Mouse (Mus musculus) embryo, embryonic 11.5 days (tissue): ENCODE results near the gene Evl.
"Not testable (repeated sequence)": the region's sequence is repeated elsewhere in the genome, so short reads cannot be mapped to it uniquely, and the experiment has no call there.

Source experiments
- DNase-seq: peaks from one replicate; pipeline ENCODE4 v3.0.0-alpha.2; 2012; ENCODE audit warnings: low read depth, low spot score

Evl gene

DNA sequence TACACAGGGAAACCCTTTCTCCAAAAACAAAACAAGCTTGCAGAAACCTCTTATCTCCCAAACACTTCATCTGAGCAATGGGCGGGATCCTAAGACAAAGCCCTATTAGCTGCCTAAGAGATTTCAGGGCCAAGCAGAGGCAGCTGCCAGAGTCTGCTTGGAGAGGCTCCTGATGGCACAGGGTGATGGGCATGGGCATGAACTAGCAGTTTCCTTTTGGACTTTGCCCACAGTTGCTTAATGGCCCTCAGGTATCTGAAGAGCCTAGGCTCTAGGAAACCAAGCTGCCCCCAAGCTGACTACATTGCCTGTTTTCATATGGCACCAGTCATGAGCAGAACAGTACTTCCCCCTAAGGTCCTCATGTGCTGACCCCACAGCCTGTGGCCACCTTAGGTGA, 139.7 kb downstream of the Evl start:
- DNase-seq = no peak

DNA sequence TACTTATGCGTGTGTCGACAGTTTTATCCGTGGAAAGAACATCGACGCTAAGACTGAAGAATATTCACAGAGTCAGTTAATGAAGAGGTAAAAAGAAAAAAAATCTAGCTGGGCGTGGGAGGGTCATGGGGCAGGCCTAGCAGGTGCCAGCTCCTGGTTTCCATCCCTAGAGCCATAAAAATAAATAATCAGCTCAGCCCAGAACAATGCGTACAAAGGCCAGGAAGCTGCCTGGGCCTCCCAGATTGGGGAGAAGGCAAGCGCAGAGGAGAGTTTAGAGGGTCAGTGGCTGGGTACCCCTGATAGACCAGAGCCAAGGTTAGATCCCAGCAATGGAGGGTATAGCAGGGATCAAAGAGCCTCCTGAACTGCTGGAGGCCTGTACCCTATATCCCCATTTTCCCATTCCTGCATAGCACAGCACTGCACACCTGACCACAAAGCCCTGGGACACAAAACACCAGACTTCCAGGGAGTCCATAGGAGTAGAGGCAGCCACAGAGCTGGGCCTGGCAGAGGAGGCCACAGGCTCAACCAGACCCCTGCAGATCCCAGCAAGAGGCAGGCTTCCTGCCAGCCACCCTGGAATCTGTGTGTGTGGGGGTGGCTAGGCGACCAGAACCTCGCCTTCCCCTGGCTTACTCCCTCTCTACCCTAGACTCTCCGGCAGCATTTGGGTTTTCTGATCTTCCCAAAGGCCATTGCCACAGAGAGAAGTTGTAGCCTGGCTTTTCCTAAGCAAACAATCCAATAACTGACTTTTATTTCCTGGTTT, 144.4 kb downstream of the Evl start:
- DNase-seq = no peak

DNA sequence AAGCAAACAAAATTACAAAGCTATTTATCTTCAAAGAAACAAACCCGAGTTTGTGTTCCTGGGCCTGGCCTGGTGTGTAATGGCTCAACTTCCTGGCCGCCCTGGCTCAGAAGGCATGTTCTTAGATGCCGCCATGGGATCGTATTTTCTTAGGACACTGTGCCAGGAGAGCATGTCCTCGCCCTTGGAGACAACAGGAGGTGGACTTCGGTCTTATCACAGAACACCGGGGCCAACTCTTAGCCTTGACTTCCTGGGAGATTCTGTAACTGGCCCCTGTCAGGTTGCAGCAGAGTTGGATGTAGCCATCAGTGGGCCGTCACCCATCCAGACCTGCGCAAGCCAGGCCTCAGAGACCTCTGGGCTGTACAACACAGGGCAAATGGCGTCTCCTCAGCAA, 145.1 kb downstream of the Evl start:
- no peak for DNase-seq

DNA sequence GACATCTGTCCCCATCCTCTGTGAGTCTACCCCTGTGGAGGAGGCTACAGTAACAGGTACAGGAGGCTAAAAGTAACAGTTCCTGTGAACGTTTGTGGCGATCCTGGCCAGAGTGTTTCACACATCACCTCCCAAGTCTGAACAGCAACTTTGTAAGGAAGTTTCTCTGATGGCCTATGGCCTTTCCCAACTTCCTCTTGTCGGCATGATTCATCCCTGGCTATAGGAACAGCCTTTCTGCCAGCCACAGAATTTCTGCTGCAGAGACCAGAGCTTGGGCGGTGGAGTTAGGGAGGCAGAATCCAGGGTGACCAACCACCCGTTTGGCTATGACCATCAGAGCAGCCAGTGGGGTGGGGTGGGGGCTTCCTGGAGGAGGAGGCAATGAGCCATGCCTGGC, 145.5 kb downstream of the Evl start:
- DNase-seq = no peak

DNA sequence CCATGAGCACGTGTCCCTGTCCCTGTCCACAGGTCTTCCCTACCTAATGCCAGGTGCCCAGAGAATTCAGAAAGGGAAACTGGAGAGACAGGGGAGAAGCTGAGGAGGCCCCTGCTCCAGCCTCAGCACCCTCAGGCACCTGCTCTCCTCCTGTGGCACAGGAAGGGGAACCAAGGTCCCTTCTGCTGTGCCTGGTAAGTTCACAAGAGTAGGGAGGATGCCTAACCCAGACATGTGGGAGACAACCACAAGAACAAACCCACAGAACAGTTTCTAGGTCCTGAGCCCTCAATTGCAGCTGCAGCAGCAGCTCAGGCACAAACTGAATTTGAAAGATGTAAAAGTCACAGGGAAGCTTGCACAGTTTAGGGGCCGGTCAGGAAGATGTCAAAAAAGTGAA, 146.7 kb downstream of the Evl start:
- DNase-seq = no peak

DNA sequence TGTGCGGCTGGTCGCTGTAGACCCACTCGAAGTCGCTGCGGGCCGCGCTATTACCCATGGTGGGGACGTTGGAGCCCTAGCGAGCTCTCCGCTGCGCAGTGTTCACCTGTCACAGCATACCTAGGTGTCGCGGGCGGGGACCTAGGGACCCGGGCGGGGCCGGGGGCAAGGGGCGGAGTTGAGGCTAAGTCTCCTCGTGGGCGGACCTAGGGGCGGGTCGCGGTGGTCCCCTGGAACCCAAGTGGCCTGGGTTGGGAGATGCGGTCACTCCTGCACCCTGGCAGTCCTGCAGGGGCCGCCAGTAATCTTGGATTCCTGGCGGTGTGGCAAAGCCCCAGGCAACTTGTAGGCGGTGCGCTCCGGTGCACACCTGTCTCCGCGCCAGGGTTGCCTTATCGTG, 147.7 kb downstream of the Evl start, which contains the start of gene Degs2:
Gene Degs2 (minus strand): TSS at position 131 of the 400 bp plus-strand sequence.
- no peak for DNase-seq

DNA sequence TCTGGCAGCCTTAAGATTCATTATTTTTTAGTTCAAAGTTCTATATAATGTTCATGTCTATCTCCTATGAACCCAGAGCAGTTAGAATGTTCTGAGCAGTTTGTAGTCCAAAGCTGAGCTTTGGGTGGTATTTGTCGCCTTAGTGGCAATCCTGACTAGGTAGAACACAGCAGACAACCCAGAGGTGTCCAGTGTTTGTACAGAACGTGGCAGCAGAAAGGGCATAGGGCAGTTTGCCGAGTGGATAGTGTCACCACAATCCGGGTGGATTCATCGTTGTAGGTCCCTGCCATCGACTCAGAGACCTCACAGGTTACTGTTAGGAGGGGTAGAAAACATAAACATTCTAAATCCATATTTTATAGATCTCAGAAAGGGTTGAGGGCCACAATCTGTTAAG, 151.0 kb downstream of the Evl start:
- no peak for DNase-seq

DNA sequence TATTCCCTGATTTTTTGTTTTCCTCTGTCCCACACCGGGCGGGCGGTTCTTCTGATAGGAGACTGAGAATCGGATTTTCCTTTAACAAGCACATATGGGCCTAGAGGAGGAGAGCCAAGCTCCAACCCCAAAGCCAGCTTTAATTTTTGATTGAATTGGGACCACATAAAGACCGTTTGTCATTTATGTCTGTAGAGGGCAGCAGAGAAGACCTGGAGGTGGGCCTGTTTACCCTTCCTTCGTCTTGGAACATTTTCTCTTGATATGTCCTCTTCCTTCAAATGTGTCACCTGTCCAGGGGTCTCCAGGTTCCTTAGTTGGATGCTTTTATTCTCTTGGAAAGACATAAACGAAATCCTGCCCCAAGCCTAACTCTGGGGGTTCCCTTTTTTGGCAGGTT, 151.6 kb downstream of the Evl start:
- DNase-seq = no peak

DNA sequence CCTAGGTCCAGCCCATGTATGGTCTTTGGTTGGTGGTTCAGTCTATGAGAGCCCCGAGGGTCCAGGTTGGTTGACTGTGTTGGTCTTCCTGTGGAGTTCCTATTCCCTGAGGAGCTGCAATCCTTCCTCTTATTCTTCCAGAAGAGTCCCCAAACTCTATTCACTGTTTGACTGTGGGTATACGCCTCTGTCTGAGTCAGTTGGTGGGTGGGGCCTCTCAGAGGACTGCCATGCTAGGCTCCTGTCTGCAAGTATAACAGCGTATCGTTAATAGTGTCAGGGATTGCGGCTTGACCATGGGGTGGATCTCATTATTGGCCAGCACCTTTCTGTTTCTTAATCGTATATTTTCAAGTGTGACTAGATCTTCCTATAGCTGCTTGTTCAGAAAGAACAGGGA, 154.9 kb downstream of the Evl start:
- DNase-seq = no peak

DNA sequence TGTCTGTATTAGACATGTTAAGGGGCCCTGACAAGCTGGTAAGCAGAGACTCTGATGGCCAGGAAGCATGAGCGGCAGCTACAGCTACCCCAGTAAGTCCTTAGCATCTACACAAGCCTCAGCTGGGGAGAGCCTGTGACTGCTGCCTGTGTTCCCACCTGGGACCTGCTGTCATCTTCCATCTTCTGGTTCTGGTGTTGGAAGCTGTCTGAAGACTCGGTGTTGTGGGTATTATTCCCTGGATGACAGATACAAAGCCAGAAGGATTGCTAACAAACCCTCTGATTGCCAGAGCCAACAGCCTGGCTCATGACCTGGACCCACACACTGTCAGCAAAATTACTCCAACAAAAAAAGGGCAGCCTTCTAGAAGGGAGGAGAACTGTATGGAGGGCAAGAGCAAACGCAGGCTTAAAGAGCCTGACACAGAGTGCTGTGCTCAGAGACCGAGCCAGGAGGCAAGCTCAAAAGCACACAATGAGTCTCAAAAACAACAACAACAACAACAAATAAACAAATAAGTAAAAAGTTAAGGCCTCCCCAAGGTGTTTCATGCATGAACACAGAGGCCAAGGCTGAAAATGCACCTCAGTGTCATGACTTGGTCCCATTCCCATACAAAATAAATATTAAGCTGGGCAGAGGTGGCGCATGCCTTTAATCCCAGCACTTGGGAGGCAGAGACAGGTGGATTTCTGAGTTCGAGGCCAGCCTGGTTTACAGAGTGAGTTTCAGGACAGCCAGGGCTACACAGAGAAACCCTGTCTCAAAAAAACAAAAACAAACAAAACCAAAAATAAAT, 155.6 kb downstream of the Evl start:
- DNase-seq = no peak

DNA sequence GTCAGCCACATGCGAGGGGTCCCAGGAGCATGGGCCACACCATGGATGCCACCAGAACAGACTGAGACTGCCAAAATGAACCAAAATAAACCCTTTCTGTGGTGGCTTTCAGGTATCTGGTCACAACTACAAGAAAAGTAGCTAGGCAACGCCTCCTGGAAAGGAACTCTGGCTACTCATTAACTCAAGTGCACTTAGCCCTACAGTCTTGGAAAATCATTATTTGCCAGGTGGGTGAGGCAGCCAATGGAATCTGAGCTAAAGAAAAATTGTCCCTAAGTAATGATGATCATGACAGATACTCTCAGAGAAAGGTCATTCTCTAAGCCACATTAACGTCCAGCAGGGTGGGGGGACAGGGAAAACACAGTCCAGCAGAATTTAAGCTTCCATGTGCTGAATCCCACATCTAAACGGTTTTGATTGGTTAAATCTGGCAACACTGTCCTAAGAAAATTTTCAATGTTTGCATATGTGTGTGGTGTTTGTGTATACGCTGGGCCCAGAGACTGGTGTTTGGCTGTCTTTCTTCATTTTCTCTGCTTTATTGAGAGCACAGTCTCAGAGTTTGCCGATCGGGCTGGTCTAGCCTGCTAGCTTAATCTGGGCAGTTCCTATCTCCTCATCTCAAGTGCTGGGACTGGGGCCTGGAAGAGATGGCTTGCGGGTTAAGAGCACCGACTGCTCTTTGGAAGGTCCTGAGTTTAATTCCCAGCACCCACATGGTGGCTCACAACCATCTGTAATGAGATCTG, 156.5 kb downstream of the Evl start:
- DNase-seq = no peak

DNA sequence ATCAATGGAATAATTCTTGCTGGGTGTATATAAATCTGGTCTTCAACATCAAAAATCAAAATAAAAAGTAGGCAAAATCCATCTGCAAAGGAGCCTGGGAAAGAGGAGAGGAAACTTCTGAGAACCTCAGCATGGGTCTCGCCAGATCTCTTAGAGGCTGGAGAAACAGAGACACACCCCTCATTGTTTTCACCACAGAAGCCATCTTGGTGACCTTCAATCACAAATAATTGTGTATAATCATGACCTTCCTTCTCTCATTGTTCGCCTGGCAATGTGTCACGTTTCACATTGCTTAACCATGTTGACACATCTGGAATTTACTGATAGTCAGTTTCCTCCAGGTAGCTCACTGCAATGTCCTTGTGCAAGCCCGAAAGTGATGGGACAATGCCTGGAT, 158.0 kb downstream of the Evl start:
- DNase-seq = no peak

DNA sequence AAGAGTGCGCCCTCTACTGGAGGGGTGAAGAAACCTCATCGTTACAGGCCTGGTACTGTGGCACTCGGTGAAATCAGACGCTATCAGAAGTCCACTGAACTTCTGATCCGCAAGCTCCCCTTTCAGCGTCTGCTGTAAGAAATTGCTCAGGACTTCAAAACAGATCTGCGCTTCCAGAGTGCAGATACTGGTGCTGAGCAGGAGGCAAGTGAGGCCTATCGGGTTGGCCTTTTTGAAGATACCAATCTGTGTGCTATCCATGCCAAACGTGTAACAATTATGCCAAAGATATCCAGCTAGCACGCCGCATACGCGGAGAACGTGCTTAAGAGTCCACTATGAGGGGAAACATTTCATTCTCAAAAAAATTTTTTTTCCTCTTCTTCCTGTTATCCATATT, 159.5 kb downstream of the Evl start:
- not testable (repeated sequence) for DNase-seq

DNA sequence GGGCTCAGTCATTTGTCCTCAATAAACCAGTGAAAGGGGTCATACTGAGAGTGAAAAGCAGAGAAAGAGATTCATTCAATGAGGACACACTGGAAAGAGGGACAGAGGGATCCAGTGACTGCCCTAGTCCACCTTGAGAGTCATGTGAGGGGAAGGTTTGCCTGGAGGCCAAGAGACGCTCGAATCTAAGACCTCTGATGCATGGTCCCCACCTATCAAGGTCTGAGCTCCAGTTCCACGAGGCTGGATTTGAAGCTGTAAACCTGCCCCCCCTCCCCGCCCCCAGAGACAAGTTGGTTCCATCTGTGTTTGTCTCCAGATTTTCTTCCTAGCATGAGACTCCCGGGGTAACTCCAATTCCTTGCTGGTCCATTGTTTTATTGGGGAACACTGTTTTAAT, 161.3 kb downstream of the Evl start:
- DNase-seq = no peak

DNA sequence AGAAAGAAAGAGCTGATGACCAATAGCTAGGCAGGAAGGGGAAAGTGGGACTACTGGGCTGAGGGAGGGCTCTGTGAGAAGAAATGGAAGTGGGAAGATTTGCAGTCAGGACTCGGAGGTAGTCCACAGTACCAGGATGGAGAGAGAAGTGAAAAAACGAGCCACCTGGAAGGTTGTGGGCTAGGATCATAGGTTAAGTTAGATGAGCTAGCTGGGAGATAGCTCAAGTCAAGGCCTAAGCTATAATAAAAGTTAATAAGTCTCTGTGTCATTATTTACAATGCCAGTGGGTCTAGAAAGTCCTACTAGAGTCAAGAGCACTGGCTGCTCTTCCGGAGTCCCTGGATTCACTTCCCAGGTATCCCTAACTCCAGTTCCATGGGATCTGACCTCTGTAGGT, 164.0 kb downstream of the Evl start:
- DNase-seq = no peak

DNA sequence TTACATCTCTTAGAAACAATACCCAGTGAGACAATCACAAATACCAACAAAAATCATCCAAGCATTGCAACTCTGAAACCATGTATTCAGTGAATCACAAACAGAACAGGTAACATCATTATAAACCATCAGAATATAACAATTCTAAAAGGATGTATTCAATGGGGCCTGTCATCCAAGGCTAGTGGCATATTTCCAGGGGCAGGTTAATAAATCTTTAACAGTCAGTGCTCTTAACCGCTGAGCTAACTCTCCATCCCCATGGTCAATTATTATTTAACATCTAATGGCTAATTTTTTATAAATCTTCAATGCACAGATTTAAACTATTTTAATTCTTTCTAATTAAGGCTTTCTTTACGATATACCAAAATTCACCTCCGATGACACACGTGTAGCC, 167.9 kb downstream of the Evl start:
- no peak for DNase-seq

DNA sequence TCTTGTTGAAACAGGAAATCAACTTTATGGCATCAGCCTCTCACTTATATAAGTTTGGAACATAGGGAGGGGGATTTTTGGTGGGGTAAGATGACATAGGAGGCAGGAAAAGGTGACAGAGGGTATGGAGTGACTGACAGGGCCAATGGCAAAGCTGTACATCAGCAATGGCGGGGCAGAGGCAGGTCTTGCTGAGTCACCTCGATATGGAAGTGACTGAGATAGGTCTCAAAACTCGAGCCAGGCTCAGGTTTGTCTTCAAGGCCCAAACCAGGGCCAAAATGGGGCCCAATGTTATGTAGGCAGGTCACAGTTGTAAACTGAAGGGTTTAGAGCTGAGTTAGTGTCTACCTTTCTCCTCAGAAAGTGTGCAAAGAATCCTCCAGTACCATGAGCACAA, 169.3 kb downstream of the Evl start:
- no peak for DNase-seq

DNA sequence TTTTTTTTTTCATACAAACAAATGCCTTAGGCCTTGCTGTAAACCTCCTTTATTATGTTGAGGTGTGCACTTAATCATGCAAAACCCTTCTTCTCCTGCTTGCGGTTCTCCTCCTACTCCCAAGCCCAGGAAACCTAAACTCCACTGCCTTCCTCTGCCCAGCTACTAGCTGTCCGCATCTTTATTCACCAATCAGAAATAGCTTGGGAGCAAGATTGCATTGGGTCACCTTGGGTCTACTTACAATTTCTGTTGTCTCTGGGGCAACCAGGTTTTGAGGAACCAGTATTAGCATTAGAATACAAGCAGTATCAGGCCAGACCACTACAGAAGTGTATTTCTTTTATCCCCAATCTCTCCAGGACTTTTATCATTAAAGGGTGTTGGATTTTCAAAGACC, 179.9 kb downstream of the Evl start:
- no peak for DNase-seq

DNA sequence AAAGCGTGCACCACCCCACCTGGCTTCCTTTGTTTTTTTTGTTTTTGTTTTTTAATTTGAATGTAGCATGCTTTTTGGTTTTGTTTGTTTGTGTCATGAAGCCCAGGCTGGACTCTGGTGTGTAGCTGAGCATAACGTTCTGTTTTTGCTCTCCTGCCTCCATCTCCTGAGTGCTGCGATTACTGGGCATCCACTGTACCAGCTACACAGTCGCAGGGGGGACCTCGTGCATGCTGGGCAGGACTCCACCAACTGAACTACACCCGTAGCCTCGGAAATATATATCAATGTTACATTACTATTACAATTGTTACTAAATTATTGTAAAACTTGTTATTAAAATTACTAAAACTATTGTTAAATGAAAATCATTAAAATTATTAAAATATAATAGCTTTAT, 183.3 kb downstream of the Evl start:
- DNase-seq = no peak
